Mouse (Mus musculus) layer of hippocampus, adult 9-10 months (tissue): ENCODE results near the gene Ttc22.

ENCODE experiments used
- DNase-seq: peaks from one replicate; pipeline ENCODE4 v3.0.0; 2022; ENCODE audit warnings: low spot score

The Ttc22 gene

GRCm38 (mm10) chr4:106663956-106664470 lies 41.8 kb downstream of the Ttc22 start:
- DNase-seq, result no peak

- DNase-seq, result no peak
Observed at GRCm38 (mm10) chr4:106664697-106665096, 42.5 kb downstream of the Ttc22 start.

- DNase-seq, result no peak
Observed at GRCm38 (mm10) chr4:106665269-106665668, 43.0 kb downstream of the Ttc22 start.

- no peak for DNase-seq
Observed at GRCm38 (mm10) chr4:106665673-106666072, 43.4 kb downstream of the Ttc22 start.

- DNase-seq, result no peak
Observed at GRCm38 (mm10) chr4:106666546-106666945, 44.3 kb downstream of the Ttc22 start.

GRCm38 (mm10) chr4:106676749-106677148 lies 54.5 kb downstream of the Ttc22 start:
- DNase-seq, result no peak

- peak; percentile 54 for DNase-seq
Observed at GRCm38 (mm10) chr4:106678442-106679118, 56.3 kb downstream of the Ttc22 start, which contains the start of gene Ttc4. Ttc4 (minus strand) TSS chr4:106678944.

- DNase-seq, result no peak
Observed at GRCm38 (mm10) chr4:106679152-106679551, 56.9 kb downstream of the Ttc22 start.

GRCm38 (mm10) chr4:106680955-106681354 lies 58.7 kb downstream of the Ttc22 start:
- no peak for DNase-seq

- no peak for DNase-seq
Observed at GRCm38 (mm10) chr4:106688636-106689296, 66.5 kb downstream of the Ttc22 start.
